Comparison of ENCODE assay signal across 9 mouse cellular contexts in genomic region chr17:28637711-28638690, GRCm38 (mm10). TPM values are rescaled to one million over a fixed set of nuclear protein-coding genes. Genes with fewer than 3 reads are reported as not detected.
A peak's percentile ranks its signal among the peaks of the same experiment; 100 is the strongest.
DNase-seq lines count a peak whose midpoint lies in the region.
"Had no signal": no experiment of that assay in that cellular context is flagged by ENCODE, and none has a peak within 500 bp of the region (broad histone marks: within the 10 kb centered on the region; RNA-seq: fewer than 3 reads in every experiment).

No protein-coding gene starts in this region.

- DNase-seq in gastrocnemius, adult 18-20 months (ENCODE audit: low spot score) = peak; percentile 7
- DNase-seq in gastrocnemius, postnatal 14 days = no peak
- peak; percentile 13 for DNase-seq in ovary, postnatal 14 days (ENCODE audit: low spot score)
- no peak for DNase-seq in ovary, postnatal 36 days (ENCODE audit: low spot score)
- peak; percentile 59 to 63 for DNase-seq in layer of hippocampus, adult 8-10 months (ENCODE audit: low spot score in 2 of 2)
- DNase-seq in right cerebral cortex, postnatal 4 days = peak; percentile 53
- no peak for DNase-seq in natural killer cell, adult 2 months (ENCODE audit: low spot score in 2 of 2)
- DNase-seq in retina, embryonic 14.5 days (ENCODE audit: low spot score) = no peak
- DNase-seq: cerebellum, adult 9-11 months had no signal

- intact Hi-C loops in gastrocnemius, postnatal 14 days (cut with DNase I; ENCODE audit: low total_unique reads) = no loop called here

RNA-seq across cellular contexts. Expression of gene Srpk1, which starts 15.5 kb away (rescaled TPM):
- total RNA-seq in gastrocnemius, adult 18-20 months (2021) = 10 to 100 TPM; 26.7 to 30.4 TPM
- total RNA-seq in gastrocnemius, postnatal 14 days (2021) = 10 to 100 TPM; 24.4 to 27.8 TPM
- 10 to 100 TPM; 70.6 to 94.3 (median 78.3) TPM for total RNA-seq in layer of hippocampus, adult 8-10 months (2022)

RNA-seq across cellular contexts. Expression of gene Slc26a8, which starts 52.0 kb away (rescaled TPM):
- under 1 TPM; 0.17 to 0.18 TPM for total RNA-seq in gastrocnemius, adult 18-20 months (2021)
- under 1 TPM; 0.33 to 0.64 TPM for total RNA-seq in gastrocnemius, postnatal 14 days (2021)
- total RNA-seq in layer of hippocampus, adult 8-10 months (2022) = 10 to 100 TPM in 1 of 4 experiments, 1 to 10 TPM in 3; 6.6 to 10.6 (median 9.4) TPM

RNA-seq across cellular contexts. Expression of gene Mapk14, which starts 53.1 kb away (rescaled TPM):
- total RNA-seq in gastrocnemius, adult 18-20 months (2021) = 10 to 100 TPM; 87.4 to 93.2 TPM
- 10 to 100 TPM; 60.8 to 63.8 TPM for total RNA-seq in gastrocnemius, postnatal 14 days (2021)
- total RNA-seq in layer of hippocampus, adult 8-10 months (2022) = 10 to 100 TPM; 71.5 to 83.8 (median 77.1) TPM

Comparison
In these comparisons a context has a peak if more than half of its experiments do, and no peak if none do; other contexts are left out.
1. DNase-seq: peak in gastrocnemius, adult 18-20 months (single experiment), ovary, postnatal 14 days (single experiment), layer of hippocampus, adult 8-10 months (2 of 2) and right cerebral cortex, postnatal 4 days (single experiment); none in gastrocnemius, postnatal 14 days (single experiment), ovary, postnatal 36 days (single experiment), natural killer cell, adult 2 months (0 of 2) and retina, embryonic 14.5 days (single experiment).
2. RNA of gene Slc26a8, which starts 52.0 kb away (total RNA-seq): 6.6 to 10.6 TPM in layer of hippocampus, adult 8-10 months; 0.33 to 0.64 TPM in gastrocnemius, postnatal 14 days and 0.17 to 0.18 TPM in gastrocnemius, adult 18-20 months; every median in the first group is over 4 times any median in the second.